Mouse (Mus musculus) liver, embryonic 11.5 days (tissue): ENCODE measurements around the gene Map2k1. TPM values are rescaled to one million over a fixed set of nuclear protein-coding genes. Genes with fewer than 3 reads are reported as not detected.
"Not testable (repeated sequence)": the region's sequence is repeated elsewhere in the genome, so short reads cannot be mapped to it uniquely, and the experiment has no call there.

ENCODE experiments used
- ATAC-seq: fragments of 200-750 bp; cut with Nextera tagmentation; replicated peaks from 2 replicates; pipeline ENCODE4 v1.8.0; 2017; ENCODE audit warnings: moderate number of reproducible peaks, mild to moderate bottlenecking, moderate TSS enrichment, moderate library complexity; ENCODE audit not compliant: low FRiP score
- DNase-seq: peaks from one replicate; pipeline ENCODE4 v3.0.0-alpha.2; 2017; ENCODE audit warnings: low spot score
- H3K27ac ChIP-seq: fragments of 300-500 bp; sonication (generic); 2 replicates; pipeline ENCODE4 v1.5.1; 2014; ENCODE audit warnings: mild to moderate bottlenecking, low read depth, low read length, control low read depth
- H3K27me3 ChIP-seq: fragments of 300-500 bp; sonication (generic); replicated peaks from 2 replicates; pipeline ENCODE4 v1.6.1; 2014; ENCODE audit warnings: low read length, mixed read lengths; ENCODE audit not compliant: control insufficient read depth, insufficient read depth
- H3K36me3 ChIP-seq: fragments of 300-500 bp; sonication (generic); 2 replicates; pipeline ENCODE4 v1.6.1; 2014; ENCODE audit warnings: mild to moderate bottlenecking, low read length, moderate library complexity, mixed read lengths; ENCODE audit not compliant: control insufficient read depth, insufficient read depth
- H3K4me1 ChIP-seq: fragments of 300-500 bp; sonication (generic); replicated peaks from 2 replicates; pipeline ENCODE4 v1.6.1; 2014; ENCODE audit warnings: low read length, mixed read lengths; ENCODE audit not compliant: control insufficient read depth, insufficient read depth
- H3K4me2 ChIP-seq: fragments of 300-500 bp; sonication (generic); 2 replicates; pipeline ENCODE4 v1.6.1; 2014; ENCODE audit warnings: mild to moderate bottlenecking, control low read depth, moderate library complexity
- H3K4me3 ChIP-seq: fragments of 300-500 bp; sonication (generic); 2 replicates; pipeline ENCODE4 v1.5.1; 2014; ENCODE audit warnings: low read depth, low read length, control low read depth
- H3K9ac ChIP-seq: fragments of 300-500 bp; sonication (generic); 2 replicates; pipeline ENCODE4 v1.6.1; 2014; ENCODE audit warnings: low read depth, low read length, control low read depth
- H3K9me3 ChIP-seq: fragments of 300-500 bp; sonication (generic); 2 replicates; pipeline ENCODE4 v1.6.1; 2016; ENCODE audit warnings: low read length, inconsistent platforms, mixed read lengths; ENCODE audit not compliant: control insufficient read depth
- WGBS: fragments of 180-500 bp; shearing (Covaris S2); extraction: QIAGEN DNeasy Blood & Tissue Kit; methylation state at CpG from one replicate; pipeline ENCODE4 v1.1.7; 2014; 5-methylcytosine and 5-hydroxymethylcytosine counted together
- polyA plus RNA-seq: library from polyadenylated mRNA; unstranded; fragments of >200 nt; fragmentation: Nextera tagmentation; extraction: Ambion mirVana; gene quantifications from 2 replicates; pipeline ENCODE4 v1.2.1, GENCODE M21; 2014

Gene Map2k1
- polyA plus RNA-seq, 1 experiment from 2014 or later: 68.1 TPM

DNA sequence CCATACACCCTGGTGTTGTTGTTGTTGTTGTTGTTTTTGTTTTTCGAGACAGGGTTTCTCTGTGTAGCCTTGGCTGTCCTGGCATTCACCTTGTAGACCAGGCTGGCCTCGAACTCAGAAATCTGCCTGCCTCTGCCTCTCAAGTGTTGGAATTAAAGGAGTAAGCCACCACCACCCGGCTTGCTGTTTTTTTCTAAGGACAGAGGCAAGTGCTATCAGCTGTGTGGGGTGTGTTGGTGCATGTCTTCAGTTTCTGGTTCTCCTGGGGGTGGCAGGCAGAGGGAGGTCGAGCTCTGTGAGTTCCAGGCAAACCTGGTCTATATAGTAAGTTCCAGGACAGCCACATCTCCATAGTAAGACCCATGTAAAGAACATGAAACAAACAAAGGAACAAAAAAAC lies 20.9 kb upstream of the Map2k1 start:
- no peak overlapping the region for H3K4me2 ChIP-seq
- no peaks in the 10 kb centered on the region for H3K9me3 ChIP-seq
- H3K27ac ChIP-seq: no peak overlapping the region
- WGBS: 66% methylated on average over 4 of the region's 4 CpGs
- H3K27me3 ChIP-seq: no peaks in the 10 kb centered on the region
- H3K4me1 ChIP-seq: no peaks in the 10 kb centered on the region
- ATAC-seq: no peak
- H3K9ac ChIP-seq: no peak overlapping the region
- no peak for DNase-seq
- no peaks in the 10 kb centered on the region for H3K36me3 ChIP-seq
- no peak overlapping the region for H3K4me3 ChIP-seq

DNA sequence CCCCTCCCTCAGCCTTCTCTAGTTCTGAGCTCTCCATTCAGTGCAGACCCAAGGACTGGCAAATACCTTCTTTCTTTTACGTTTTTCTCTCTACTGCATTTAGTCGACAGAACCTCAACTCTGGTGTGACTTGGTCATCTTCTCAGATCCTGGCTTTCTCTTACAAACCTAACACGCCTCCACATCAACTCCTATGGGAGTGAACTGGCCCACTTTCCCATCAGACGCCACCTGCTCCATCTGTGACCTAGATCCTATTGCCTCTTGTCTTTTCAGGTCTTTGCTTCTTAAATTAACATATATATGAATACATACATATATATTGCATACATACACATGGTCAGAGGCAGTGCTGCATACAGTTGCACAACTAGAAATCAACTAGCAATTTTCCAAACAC lies 20.3 kb upstream of the Map2k1 start:
- 75% methylated on average over 4 of the region's 4 CpGs for WGBS
- no peak overlapping the region for H3K4me3 ChIP-seq
- H3K9ac ChIP-seq: no peak overlapping the region
- H3K9me3 ChIP-seq: no peaks in the 10 kb centered on the region
- no peak for DNase-seq
- no peak for ATAC-seq
- no peaks in the 10 kb centered on the region for H3K4me1 ChIP-seq
- no peak overlapping the region for H3K4me2 ChIP-seq
- no peaks in the 10 kb centered on the region for H3K27me3 ChIP-seq
- H3K27ac ChIP-seq: no peak overlapping the region
- no peaks in the 10 kb centered on the region for H3K36me3 ChIP-seq

DNA sequence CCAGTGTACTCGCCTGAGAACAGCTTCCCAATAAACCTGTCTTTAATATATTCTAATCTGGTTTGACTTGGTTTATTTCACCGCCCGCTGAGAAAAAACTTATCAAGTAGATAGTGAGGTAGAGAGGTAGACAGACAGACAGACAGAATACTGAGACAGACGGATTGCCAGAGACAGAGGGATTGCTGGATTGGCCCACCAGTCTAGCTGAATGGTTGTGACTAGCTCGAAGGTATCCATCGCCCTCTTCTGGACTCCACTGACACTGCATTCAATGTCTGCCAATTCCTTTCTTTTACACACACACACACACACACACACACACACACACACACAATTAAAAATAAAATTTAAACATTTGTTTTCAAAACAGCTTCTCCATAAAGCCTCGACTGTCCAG lies 19.2 kb upstream of the Map2k1 start:
- 24% methylated on average over 7 of the region's 7 CpGs for WGBS
- H3K27ac ChIP-seq: no peak overlapping the region
- H3K4me2 ChIP-seq: no peak overlapping the region
- H3K9me3 ChIP-seq: no peaks in the 10 kb centered on the region
- DNase-seq: no peak
- H3K4me3 ChIP-seq: no peak overlapping the region
- no peak overlapping the region for H3K9ac ChIP-seq
- ATAC-seq: no peak
- no peaks in the 10 kb centered on the region for H3K27me3 ChIP-seq
- no peaks in the 10 kb centered on the region for H3K4me1 ChIP-seq
- no peaks in the 10 kb centered on the region for H3K36me3 ChIP-seq

DNA sequence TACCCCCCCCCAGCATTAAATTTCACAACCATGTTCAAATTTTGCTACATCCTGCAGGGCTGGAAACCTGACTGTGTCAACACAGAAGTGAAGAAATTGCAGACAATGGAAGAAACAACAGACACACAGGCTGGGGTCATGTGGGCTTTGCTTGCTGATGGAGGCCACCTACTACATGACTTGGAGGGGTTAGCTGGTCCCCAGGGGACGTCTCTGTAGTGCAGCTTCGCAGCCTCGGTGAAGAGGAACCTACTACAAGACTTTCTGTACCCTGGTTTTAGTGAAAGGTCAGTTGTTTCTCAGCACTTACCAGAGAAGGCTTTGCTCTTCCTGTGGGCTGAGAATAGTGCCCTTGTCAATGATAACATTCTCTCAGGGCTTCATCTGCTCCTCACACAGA lies 17.8 kb upstream of the Map2k1 start:
- H3K9me3 ChIP-seq: no peaks in the 10 kb centered on the region
- no peak overlapping the region for H3K4me3 ChIP-seq
- H3K27me3 ChIP-seq: no peaks in the 10 kb centered on the region
- WGBS: 70% methylated on average over 3 of the region's 3 CpGs
- no peak for DNase-seq
- no peaks in the 10 kb centered on the region for H3K36me3 ChIP-seq
- no peak for ATAC-seq
- no peak overlapping the region for H3K27ac ChIP-seq
- H3K4me1 ChIP-seq: no peaks in the 10 kb centered on the region
- H3K9ac ChIP-seq: no peak overlapping the region
- H3K4me2 ChIP-seq: no peak overlapping the region

DNA sequence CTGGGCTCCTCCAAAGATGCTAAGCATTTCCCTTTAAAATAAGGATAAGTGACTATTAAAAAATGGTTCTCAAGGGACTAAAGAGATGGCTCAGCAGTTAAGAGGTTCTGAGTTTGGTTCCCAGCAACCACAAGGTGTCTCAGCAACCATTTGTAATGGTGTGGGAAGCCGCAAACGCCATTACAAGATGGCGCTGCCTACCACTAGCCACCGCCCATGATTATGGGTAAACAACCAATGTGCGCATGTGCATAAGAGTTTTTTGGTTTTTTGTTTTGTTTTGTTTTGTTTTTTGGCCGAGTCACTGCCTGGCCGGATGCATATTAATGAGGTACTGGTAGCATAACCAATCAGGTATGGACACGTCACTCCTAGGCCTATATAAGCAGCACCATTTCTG lies 15.4 kb upstream of the Map2k1 start:
- H3K9ac ChIP-seq, H3K9me3 ChIP-seq, H3K4me1 ChIP-seq, H3K4me2 ChIP-seq, H3K27ac ChIP-seq, H3K36me3 ChIP-seq, H3K4me3 ChIP-seq, H3K27me3 ChIP-seq, DNase-seq, ATAC-seq: not testable (repeated sequence)
- WGBS: 90% methylated on average over 8 of the region's 8 CpGs

DNA sequence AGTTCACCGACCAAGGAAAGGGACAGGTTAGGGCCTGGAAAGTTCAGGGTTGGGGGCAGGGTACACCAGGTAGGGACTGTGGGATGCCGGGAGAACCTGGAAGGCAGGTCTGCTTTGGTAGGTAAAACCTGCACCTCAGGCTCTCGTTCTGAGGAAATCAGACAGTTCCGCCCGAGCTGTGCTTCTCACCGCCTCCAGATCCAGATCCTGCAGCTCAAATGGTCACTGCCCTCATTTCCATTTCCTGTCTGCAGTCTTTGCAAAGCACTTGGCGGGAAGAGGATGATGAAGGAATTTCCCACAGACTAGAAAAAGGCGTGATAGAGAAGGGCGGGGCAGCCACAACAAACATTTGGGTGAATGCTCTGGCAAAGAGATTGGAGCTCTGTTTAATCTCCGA lies 14.8 kb upstream of the Map2k1 start:
- Histone ChIP-seq H3K4me1 (no peaks in the 10 kb centered on the region), H3K9ac (no peak overlapping the region), H3K4me2 (no peak overlapping the region), H3K27ac (no peak overlapping the region), H3K27me3 (no peaks in the 10 kb centered on the region), H3K36me3 (no peaks in the 10 kb centered on the region), H3K4me3 (no peak overlapping the region), H3K9me3 (no peaks in the 10 kb centered on the region)
- ATAC-seq (no peak), DNase-seq (no peak)
- 66% methylated on average over 10 of the region's 10 CpGs for whole genome bisulfite sequencing

DNA sequence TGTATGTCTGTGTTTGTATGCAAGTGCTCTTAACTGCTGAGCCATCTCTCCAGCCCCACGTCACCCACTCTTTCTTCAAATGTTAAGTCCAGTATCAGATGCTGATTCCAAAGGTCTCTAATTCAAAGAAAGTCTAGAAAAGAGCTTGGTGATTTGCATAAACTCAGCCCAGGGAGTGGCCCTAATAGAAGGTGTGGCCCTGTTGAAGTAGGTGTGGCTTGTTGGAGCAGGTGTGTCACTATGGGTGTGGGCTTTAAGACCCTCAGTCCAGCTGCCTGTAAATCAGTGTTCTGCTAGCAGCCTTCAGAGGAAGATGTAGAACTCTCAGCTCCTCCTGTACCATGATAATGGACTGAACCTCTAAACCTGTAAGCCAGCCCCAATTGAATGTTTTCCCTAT lies 13.8 kb upstream of the Map2k1 start:
- 90% methylated on average over 1 of the region's 1 CpGs for WGBS
- H3K27ac ChIP-seq: no peak overlapping the region
- no peak overlapping the region for H3K9ac ChIP-seq
- DNase-seq: no peak
- no peaks in the 10 kb centered on the region for H3K36me3 ChIP-seq
- H3K4me1 ChIP-seq: no peaks in the 10 kb centered on the region
- no peak for ATAC-seq
- H3K4me3 ChIP-seq: no peak overlapping the region
- no peaks in the 10 kb centered on the region for H3K27me3 ChIP-seq
- H3K4me2 ChIP-seq: no peak overlapping the region
- H3K9me3 ChIP-seq: no peaks in the 10 kb centered on the region

DNA sequence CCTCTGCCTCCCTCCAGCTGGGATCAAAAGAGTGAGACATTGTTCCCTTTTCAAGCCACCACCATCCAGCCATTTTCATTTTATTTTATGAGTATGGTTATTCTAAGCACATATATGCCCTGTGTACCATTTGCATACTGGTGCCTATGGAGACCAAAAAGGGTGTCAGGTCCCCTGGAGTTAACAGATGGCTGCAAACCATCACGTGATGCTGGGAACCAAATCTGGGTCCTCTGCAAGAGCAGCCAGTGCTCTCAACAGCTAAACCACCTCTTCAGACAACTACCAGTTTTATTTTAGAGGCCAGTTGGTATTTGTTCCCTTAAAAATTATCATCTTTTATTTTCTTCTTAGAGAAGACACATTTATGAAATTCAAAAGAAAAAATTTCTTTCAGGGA lies 11.4 kb upstream of the Map2k1 start:
- Histone ChIP-seq H3K27ac (no peak overlapping the region), H3K9me3 (no peaks in the 10 kb centered on the region), H3K27me3 (no peaks in the 10 kb centered on the region), H3K4me3 (no peak overlapping the region), H3K36me3 (no peaks in the 10 kb centered on the region), H3K4me1 (no peaks in the 10 kb centered on the region), H3K4me2 (no peak overlapping the region), H3K9ac (no peak overlapping the region)
- WGBS: 23% methylated on average over 1 of the region's 1 CpGs
- no peak for ATAC-seq
- no peak for DNase-seq

- Histone ChIP-seq H3K4me2 (no peak overlapping the region), H3K4me1 (no peaks in the 10 kb centered on the region)
- WGBS: 87% methylated on average over 4 of the region's 4 CpGs
Measured at GRCm38 (mm10) chr9:64261023-64261422, 7.6 kb upstream of the Map2k1 start.

More at GRCm38 (mm10) chr9:64261023-64261422, 7.6 kb upstream of the Map2k1 start:
- ATAC-seq (no peak), DNase-seq (no peak)
- no peaks in the 10 kb centered on the region for H3K36me3 ChIP-seq
- no peak overlapping the region for H3K4me3 ChIP-seq
- H3K9ac ChIP-seq: no peak overlapping the region
- no peak overlapping the region for H3K27ac ChIP-seq
- no peaks in the 10 kb centered on the region for H3K9me3 ChIP-seq
- no peaks in the 10 kb centered on the region for H3K27me3 ChIP-seq
